Mouse (Mus musculus): ENCODE data around the gene Synpo2. TPM values are rescaled to one million over a fixed set of nuclear protein-coding genes. Genes with fewer than 3 reads are reported as not detected.

Synpo2 gene
- polyA plus RNA-seq, 1 experiment from 2014 or later: 1.6 TPM

GRCm38 (mm10) chr3:123089297-123090020 is 146.5 kb downstream of the Synpo2 start:
- Histone ChIP-seq H3K27ac (no peak overlapping the region), H3K9me3 (no peaks in the 10 kb centered on the region), H3K27me3 (no peaks in the 10 kb centered on the region), H3K36me3 (replicated peaks) (no peaks in the 10 kb centered on the region), H3K9ac (no peak overlapping the region), H3K4me1 (peaks cover 3% of the 10 kb centered on the region; the same call in 1 of the 2 replicates), H3K4me3 (replicated peaks) (no peak overlapping the region), H3K4me2 (no peak overlapping the region)
- ATAC-seq (ENCODE audit: low FRiP score): no peak
- 83% methylated on average over 11 of the region's 11 CpGs for WGBS

GRCm38 (mm10) chr3:123088284-123088683 is 147.7 kb downstream of the Synpo2 start:
- no peak for ATAC-seq (ENCODE audit: low FRiP score)
- H3K9ac ChIP-seq: no peak overlapping the region
- H3K9me3 ChIP-seq: no peaks in the 10 kb centered on the region
- WGBS: 90% methylated on average over 5 of the region's 5 CpGs
- H3K4me1 ChIP-seq: peaks cover under 1% of the 10 kb centered on the region; the same call in 1 of the 2 replicates
- H3K27ac ChIP-seq: no peak overlapping the region
- no peak overlapping the region for H3K4me2 ChIP-seq
- no peak overlapping the region for H3K4me3 ChIP-seq (replicated peaks)
- no peaks in the 10 kb centered on the region for H3K36me3 ChIP-seq (replicated peaks)
- H3K27me3 ChIP-seq: no peaks in the 10 kb centered on the region

- 91% methylated on average over 16 of the region's 16 CpGs for WGBS
- ATAC-seq (ENCODE audit: low FRiP score): no peak
Measured at GRCm38 (mm10) chr3:123085871-123086501, 150.0 kb downstream of the Synpo2 start.

GRCm38 (mm10) chr3:123081665-123082064 is 154.3 kb downstream of the Synpo2 start:
- Histone ChIP-seq H3K4me2 (no peak overlapping the region), H3K4me3 (replicated peaks) (no peak overlapping the region), H3K9me3 (no peaks in the 10 kb centered on the region), H3K27ac (no peak overlapping the region), H3K36me3 (replicated peaks) (no peaks in the 10 kb centered on the region), H3K27me3 (no peaks in the 10 kb centered on the region), H3K4me1 (no peaks in the 10 kb centered on the region), H3K9ac (no peak overlapping the region)
- no peak for ATAC-seq (ENCODE audit: low FRiP score)
- WGBS: 95% methylated on average over 3 of the region's 3 CpGs

More at GRCm38 (mm10) chr3:123085871-123086501, 150.0 kb downstream of the Synpo2 start:
- Histone ChIP-seq H3K9ac (no peak overlapping the region), H3K4me1 (no peaks in the 10 kb centered on the region), H3K4me3 (replicated peaks) (no peak overlapping the region), H3K27me3 (no peaks in the 10 kb centered on the region), H3K4me2 (no peak overlapping the region), H3K27ac (no peak overlapping the region), H3K9me3 (no peaks in the 10 kb centered on the region), H3K36me3 (replicated peaks) (no peaks in the 10 kb centered on the region)

- Histone ChIP-seq H3K4me1 (no peaks in the 10 kb centered on the region), H3K27ac (no peak overlapping the region), H3K9me3 (no peaks in the 10 kb centered on the region), H3K4me2 (no peak overlapping the region), H3K4me3 (replicated peaks) (no peak overlapping the region), H3K27me3 (no peaks in the 10 kb centered on the region), H3K36me3 (replicated peaks) (no peaks in the 10 kb centered on the region), H3K9ac (no peak overlapping the region)
- WGBS: 65% methylated on average over 7 of the region's 7 CpGs
- ATAC-seq (ENCODE audit: low FRiP score): no peak
Measured at GRCm38 (mm10) chr3:123080943-123081342, 155.0 kb downstream of the Synpo2 start.

- no peaks in the 10 kb centered on the region for H3K4me1 ChIP-seq
- H3K36me3 ChIP-seq (replicated peaks): no peaks in the 10 kb centered on the region
- no peak for ATAC-seq (ENCODE audit: low FRiP score)
- no peak overlapping the region for H3K27ac ChIP-seq
- H3K9me3 ChIP-seq: no peaks in the 10 kb centered on the region
- H3K4me3 ChIP-seq (replicated peaks): no peak overlapping the region
- no peak overlapping the region for H3K4me2 ChIP-seq
- H3K9ac ChIP-seq: no peak overlapping the region
- WGBS: 85% methylated on average over 19 of the region's 19 CpGs
- no peaks in the 10 kb centered on the region for H3K27me3 ChIP-seq
Measured at GRCm38 (mm10) chr3:123080017-123080725, 155.8 kb downstream of the Synpo2 start.

GRCm38 (mm10) chr3:123075759-123076158 is 160.2 kb downstream of the Synpo2 start:
- no peak overlapping the region for H3K4me2 ChIP-seq
- H3K4me1 ChIP-seq: no peaks in the 10 kb centered on the region
- no peaks in the 10 kb centered on the region for H3K9me3 ChIP-seq
- no peak overlapping the region for H3K4me3 ChIP-seq (replicated peaks)
- no peak for ATAC-seq (ENCODE audit: low FRiP score)
- no peaks in the 10 kb centered on the region for H3K36me3 ChIP-seq (replicated peaks)
- H3K27me3 ChIP-seq: no peaks in the 10 kb centered on the region
- H3K9ac ChIP-seq: no peak overlapping the region
- WGBS: 90% methylated on average over 3 of the region's 3 CpGs
- no peak overlapping the region for H3K27ac ChIP-seq

GRCm38 (mm10) chr3:123075034-123075433 is 160.9 kb downstream of the Synpo2 start:
- no peaks in the 10 kb centered on the region for H3K27me3 ChIP-seq
- no peak overlapping the region for H3K4me2 ChIP-seq
- no peak overlapping the region for H3K9ac ChIP-seq
- H3K9me3 ChIP-seq: no peaks in the 10 kb centered on the region
- no peak overlapping the region for H3K27ac ChIP-seq
- no peak for ATAC-seq (ENCODE audit: low FRiP score)
- no peaks in the 10 kb centered on the region for H3K4me1 ChIP-seq
- H3K4me3 ChIP-seq (replicated peaks): no peak overlapping the region
- no peaks in the 10 kb centered on the region for H3K36me3 ChIP-seq (replicated peaks)

GRCm38 (mm10) chr3:123073351-123073750 is 162.6 kb downstream of the Synpo2 start:
- Histone ChIP-seq H3K9me3 (no peaks in the 10 kb centered on the region), H3K27ac (no peak overlapping the region), H3K27me3 (no peaks in the 10 kb centered on the region), H3K4me1 (no peaks in the 10 kb centered on the region), H3K9ac (no peak overlapping the region), H3K4me3 (replicated peaks) (no peak overlapping the region), H3K36me3 (replicated peaks) (no peaks in the 10 kb centered on the region), H3K4me2 (no peak overlapping the region)
- ATAC-seq (ENCODE audit: low FRiP score): no peak

- WGBS: no CpG with 5 or more reads among the region's 1 CpGs
- Histone ChIP-seq H3K4me2 (no peak overlapping the region), H3K9me3 (no peaks in the 10 kb centered on the region), H3K36me3 (replicated peaks) (no peaks in the 10 kb centered on the region), H3K4me1 (no peaks in the 10 kb centered on the region), H3K27me3 (no peaks in the 10 kb centered on the region), H3K4me3 (replicated peaks) (no peak overlapping the region), H3K9ac (no peak overlapping the region), H3K27ac (no peak overlapping the region)
- no peak for ATAC-seq (ENCODE audit: low FRiP score)
Measured at GRCm38 (mm10) chr3:123072472-123072871, 163.5 kb downstream of the Synpo2 start.

GRCm38 (mm10) chr3:123070996-123071395 is 165.0 kb downstream of the Synpo2 start:
- no peaks in the 10 kb centered on the region for H3K36me3 ChIP-seq (replicated peaks)
- no peak overlapping the region for H3K4me3 ChIP-seq (replicated peaks)
- H3K27me3 ChIP-seq: no peaks in the 10 kb centered on the region
- H3K27ac ChIP-seq: no peak overlapping the region
- no peak overlapping the region for H3K9ac ChIP-seq
- no peak for ATAC-seq (ENCODE audit: low FRiP score)
- H3K4me2 ChIP-seq: no peak overlapping the region
- WGBS: 95% methylated on average over 1 of the region's 1 CpGs
- no peaks in the 10 kb centered on the region for H3K9me3 ChIP-seq
- no peaks in the 10 kb centered on the region for H3K4me1 ChIP-seq

- H3K9ac ChIP-seq: no peak overlapping the region
- WGBS: 93% methylated on average over 7 of the region's 7 CpGs
- H3K4me3 ChIP-seq (replicated peaks): no peak overlapping the region
- H3K4me1 ChIP-seq: peaks cover 4% of the 10 kb centered on the region
- H3K4me2 ChIP-seq: no peak overlapping the region
- no peak overlapping the region for H3K27ac ChIP-seq
- no peak for ATAC-seq (ENCODE audit: low FRiP score)
- H3K36me3 ChIP-seq (replicated peaks): no peaks in the 10 kb centered on the region
- H3K9me3 ChIP-seq: no peaks in the 10 kb centered on the region
- no peaks in the 10 kb centered on the region for H3K27me3 ChIP-seq
Measured at GRCm38 (mm10) chr3:123066836-123067235, 169.1 kb downstream of the Synpo2 start.
